Mouse (Mus musculus): ENCODE results near the gene Nxf3. TPM values are rescaled to one million over a fixed set of nuclear protein-coding genes. Genes with fewer than 3 reads are reported as not detected.
"Not testable (repeated sequence)": the region's sequence is repeated elsewhere in the genome, so short reads cannot be mapped to it uniquely, and the experiment has no call there.

Gene Nxf3
- polyA plus RNA-seq, 1 experiment from 2014 or later, result not detected

DNA sequence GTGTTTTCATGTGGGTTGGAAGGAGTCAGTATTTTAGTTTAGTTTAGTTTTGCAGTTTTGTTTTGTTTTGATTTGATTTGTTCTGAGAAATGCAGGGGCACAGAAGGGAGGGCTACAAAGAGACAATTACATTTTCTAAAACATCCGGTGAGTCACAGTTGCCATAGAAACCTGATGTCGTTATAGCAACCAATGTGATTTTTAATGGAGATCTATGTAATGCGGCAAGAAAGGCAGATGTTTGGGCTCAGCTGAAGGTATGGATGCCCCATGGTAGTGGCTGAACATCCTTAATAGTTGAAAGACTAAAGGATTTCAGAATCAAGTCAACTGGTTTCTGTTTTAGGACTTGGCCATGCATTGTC lies 19.7 kb upstream of the Nxf3 start:
- Histone ChIP-seq H3K36me3 (ENCODE audit: control insufficient read depth, insufficient read depth, low read length) (no peaks in the 10 kb centered on the region), H3K27ac (replicated peaks) (no peak overlapping the region), H3K27me3 (ENCODE audit: control insufficient read depth, insufficient read depth, low read length) (no peaks in the 10 kb centered on the region), H3K4me3 (ENCODE audit: low read depth, low read length) (no peak overlapping the region), H3K9ac (ENCODE audit: low read length) (no peak overlapping the region), H3K9me3 (ENCODE audit: control insufficient read depth, low read length) (no peaks in the 10 kb centered on the region), H3K4me1 (replicated peaks; ENCODE audit: control insufficient read depth, insufficient read depth) (no peaks in the 10 kb centered on the region), H3K4me2 (replicated peaks; ENCODE audit: low read depth) (no peak overlapping the region)
- WGBS, result 54% methylated on average over 3 of the region's 3 CpGs
- no peak for TF ChIP-seq EP300 (optimal IDR thresholded peaks at IDR 0.05)
- TF ChIP-seq CTCF (IDR thresholded peaks at IDR 0.05; ENCODE audit: low read depth), result no peak
- ATAC-seq (ENCODE audit: low FRiP score, low TSS enrichment) (no peak), DNase-seq (ENCODE audit: low spot score) (no peak)

DNA sequence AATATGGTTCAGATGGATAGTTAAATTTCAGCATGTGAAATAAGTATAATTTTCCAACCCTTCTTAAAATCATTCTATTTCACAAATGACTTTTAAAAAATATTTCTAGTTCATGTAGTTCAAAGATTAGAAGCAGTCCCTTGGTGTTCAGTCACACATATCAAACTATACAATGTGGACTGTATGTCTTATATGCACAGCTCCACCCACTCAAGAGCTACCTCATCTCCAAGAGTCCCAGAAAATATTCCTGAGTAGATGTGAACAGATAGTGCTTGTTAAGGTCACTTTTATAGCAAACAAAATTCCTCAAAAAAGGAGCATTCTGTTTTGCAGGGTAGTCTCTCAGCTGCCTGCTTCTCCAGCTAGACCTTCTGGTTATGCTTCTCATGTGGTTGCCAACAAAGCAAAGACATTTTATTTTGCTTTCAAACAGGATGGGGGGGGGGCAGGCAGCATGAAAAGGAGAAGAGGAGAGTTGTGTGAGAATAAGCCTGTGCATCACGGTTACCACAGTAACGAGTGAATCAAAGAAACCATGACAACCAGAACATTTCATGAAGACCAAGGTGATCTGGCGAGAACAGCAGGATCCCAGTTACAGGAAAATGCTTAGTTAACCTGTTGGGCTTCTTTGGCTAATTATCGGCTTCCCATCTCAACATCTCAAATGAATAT lies 19.1 kb upstream of the Nxf3 start:
- WGBS, result 64% methylated on average over 4 of the region's 4 CpGs
- Histone ChIP-seq H3K4me3 (ENCODE audit: low read depth, low read length) (no peak overlapping the region), H3K27me3 (ENCODE audit: control insufficient read depth, insufficient read depth, low read length) (no peaks in the 10 kb centered on the region), H3K4me1 (replicated peaks; ENCODE audit: control insufficient read depth, insufficient read depth) (no peaks in the 10 kb centered on the region), H3K4me2 (replicated peaks; ENCODE audit: low read depth) (no peak overlapping the region), H3K36me3 (ENCODE audit: control insufficient read depth, insufficient read depth, low read length) (no peaks in the 10 kb centered on the region), H3K9ac (ENCODE audit: low read length) (no peak overlapping the region), H3K9me3 (ENCODE audit: control insufficient read depth, low read length) (no peaks in the 10 kb centered on the region), H3K27ac (replicated peaks) (no peak overlapping the region)
- ATAC-seq (ENCODE audit: low FRiP score, low TSS enrichment) (no peak), DNase-seq (ENCODE audit: low spot score) (no peak)
- TF ChIP-seq EP300 (optimal IDR thresholded peaks at IDR 0.05), result no peak
- no peak for TF ChIP-seq CTCF (IDR thresholded peaks at IDR 0.05; ENCODE audit: low read depth)

- Histone ChIP-seq H3K27me3 (ENCODE audit: control insufficient read depth, insufficient read depth, low read length) (no peaks in the 10 kb centered on the region), H3K27ac (replicated peaks) (no peak overlapping the region), H3K4me2 (replicated peaks; ENCODE audit: low read depth) (no peak overlapping the region), H3K36me3 (ENCODE audit: control insufficient read depth, insufficient read depth, low read length) (no peaks in the 10 kb centered on the region), H3K9me3 (ENCODE audit: control insufficient read depth, low read length) (no peaks in the 10 kb centered on the region), H3K4me3 (ENCODE audit: low read depth, low read length) (no peak overlapping the region), H3K9ac (ENCODE audit: low read length) (no peak overlapping the region), H3K4me1 (replicated peaks; ENCODE audit: control insufficient read depth, insufficient read depth) (no peaks in the 10 kb centered on the region)
- WGBS, result 22% methylated on average over 2 of the region's 2 CpGs
- TF ChIP-seq EP300 (optimal IDR thresholded peaks at IDR 0.05), result no peak
- no peak for DNase-seq (ENCODE audit: low spot score)
- no peak for ATAC-seq (ENCODE audit: low FRiP score, low TSS enrichment)
These were observed 9.4 kb upstream of the Nxf3 start for GRCm38 (mm10) chrX:136094421-136094820.

DNA sequence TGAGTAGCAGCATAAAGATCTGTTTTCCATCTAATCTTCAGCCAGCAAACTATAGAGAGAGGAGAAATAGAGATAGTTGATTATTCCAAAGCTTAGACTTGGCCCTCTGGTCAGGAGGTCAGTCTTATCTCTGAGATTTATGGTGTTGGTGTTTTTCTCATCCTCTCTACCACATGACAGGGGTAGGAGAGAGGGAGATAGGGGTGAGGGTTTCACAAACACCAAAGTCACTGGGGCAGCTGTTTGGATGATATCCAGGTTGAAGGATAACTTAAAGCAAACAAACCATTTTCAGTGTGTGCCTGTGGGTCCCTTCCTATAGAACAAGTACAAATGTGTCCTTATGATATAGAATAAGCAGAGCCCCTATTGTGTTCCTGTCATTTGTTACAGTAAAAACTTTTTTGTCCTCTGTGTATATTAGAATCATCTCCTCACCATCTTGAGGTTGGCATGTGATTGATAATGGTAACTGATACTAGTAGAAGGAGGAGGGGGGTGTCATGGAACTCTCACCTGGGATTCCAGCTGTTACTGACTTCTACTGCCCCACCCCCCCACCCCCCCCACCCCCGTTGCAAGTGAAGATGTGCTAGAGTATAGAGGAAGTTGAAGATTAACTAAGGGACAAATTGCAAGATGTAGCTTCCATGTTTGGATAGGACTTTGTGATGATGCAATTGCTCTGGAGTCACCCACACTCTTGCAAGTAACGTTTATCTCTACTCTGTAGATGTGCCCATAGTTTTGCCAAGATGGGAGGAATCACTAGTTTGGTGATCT lies 7.6 kb upstream of the Nxf3 start:
- Histone ChIP-seq H3K4me2 (replicated peaks; ENCODE audit: low read depth) (no peak overlapping the region), H3K27ac (replicated peaks) (no peak overlapping the region), H3K36me3 (ENCODE audit: control insufficient read depth, insufficient read depth, low read length) (no peaks in the 10 kb centered on the region), H3K4me3 (ENCODE audit: low read depth, low read length) (no peak overlapping the region), H3K9me3 (ENCODE audit: control insufficient read depth, low read length) (no peaks in the 10 kb centered on the region), H3K4me1 (replicated peaks; ENCODE audit: control insufficient read depth, insufficient read depth) (no peaks in the 10 kb centered on the region), H3K27me3 (ENCODE audit: control insufficient read depth, insufficient read depth, low read length) (no peaks in the 10 kb centered on the region), H3K9ac (ENCODE audit: low read length) (no peak overlapping the region)
- TF ChIP-seq CTCF (IDR thresholded peaks at IDR 0.05; ENCODE audit: low read depth) (no peak), EP300 (optimal IDR thresholded peaks at IDR 0.05) (no peak)
- DNase-seq (ENCODE audit: low spot score) (no peak), ATAC-seq (ENCODE audit: low FRiP score, low TSS enrichment) (no peak)
- WGBS, result 7% methylated on average over 2 of the region's 2 CpGs

GRCm38 (mm10) chrX:136068020-136068419 lies 17.0 kb downstream of the Nxf3 start, which contains the start of gene Bex2:
TSS of gene Bex2 (minus strand) at chrX:136068236.
- not testable (repeated sequence) for H3K9ac ChIP-seq (ENCODE audit: low read length); H3K36me3 ChIP-seq (ENCODE audit: control insufficient read depth, insufficient read depth, low read length); H3K27me3 ChIP-seq (ENCODE audit: control insufficient read depth, insufficient read depth, low read length); H3K27ac ChIP-seq (replicated peaks); DNase-seq (ENCODE audit: low spot score); H3K4me1 ChIP-seq (replicated peaks; ENCODE audit: control insufficient read depth, insufficient read depth); H3K4me2 ChIP-seq (replicated peaks; ENCODE audit: low read depth); H3K9me3 ChIP-seq (ENCODE audit: control insufficient read depth, low read length)
- peak; percentile 91 for ATAC-seq (ENCODE audit: low FRiP score, low TSS enrichment)
- no CpG with 5 or more reads among the region's 32 CpGs for WGBS
- 0 out of 2 replicates have a peak within 1 kb of the TSS, but pooled peaks have one; percentile 6 for H3K4me3 ChIP-seq (ENCODE audit: low read depth, low read length)
